Mouse (Mus musculus): Measurements from ENCODE around the gene Prss57. TPM values are rescaled to one million over a fixed set of nuclear protein-coding genes. Genes with fewer than 3 reads are reported as not detected.

The Prss57 gene
- total RNA-seq, 1 experiment from 2014 or later: 9.4 TPM

DNA sequence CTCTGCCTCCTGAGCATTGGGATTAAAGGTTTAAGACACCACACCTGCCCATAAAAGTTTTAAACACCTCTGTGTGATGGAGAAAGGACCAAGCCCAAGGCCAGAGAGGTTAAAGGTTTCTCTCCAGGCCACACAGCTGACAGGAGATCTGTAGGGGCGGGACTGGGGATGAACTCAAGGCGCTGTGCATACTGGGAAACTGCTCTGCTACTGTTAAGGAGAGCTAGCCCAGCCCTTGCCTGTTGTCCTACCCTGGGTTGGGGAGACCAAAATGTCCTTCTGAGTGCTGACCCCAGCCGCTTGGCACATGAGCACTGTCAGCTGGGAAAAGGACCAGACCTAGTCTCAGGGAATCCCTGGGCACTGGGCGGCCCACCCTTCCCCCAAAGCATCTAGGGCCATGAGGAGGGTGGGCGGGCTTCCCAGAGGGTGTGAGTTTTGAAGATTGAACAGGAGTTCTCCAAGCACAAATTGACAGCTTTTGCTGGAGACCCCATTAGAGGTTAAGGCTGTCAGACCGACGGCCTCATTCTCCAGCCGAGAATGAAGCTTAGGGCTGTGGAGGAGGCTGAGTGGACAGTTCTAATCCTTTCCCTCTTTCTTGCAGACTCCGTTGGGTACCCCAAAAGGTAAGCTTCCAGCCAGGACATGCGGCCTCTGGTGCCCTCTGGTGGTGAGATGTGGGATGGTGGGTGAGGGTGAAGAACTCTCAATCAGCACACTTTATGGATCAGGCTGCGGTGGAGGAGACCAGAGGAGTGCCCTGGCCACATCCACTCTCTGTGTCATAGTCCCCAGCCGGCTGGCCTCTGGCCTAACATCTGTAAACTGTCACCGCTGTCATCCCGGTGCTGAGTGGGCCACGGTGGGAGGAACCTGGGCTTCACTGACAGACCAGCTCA lies 21.2 kb upstream of the Prss57 start:
- peak; percentile 93 for ATAC-seq (replicated peaks; ENCODE audit: low read depth, poor library complexity, severe bottlenecking)

DNA sequence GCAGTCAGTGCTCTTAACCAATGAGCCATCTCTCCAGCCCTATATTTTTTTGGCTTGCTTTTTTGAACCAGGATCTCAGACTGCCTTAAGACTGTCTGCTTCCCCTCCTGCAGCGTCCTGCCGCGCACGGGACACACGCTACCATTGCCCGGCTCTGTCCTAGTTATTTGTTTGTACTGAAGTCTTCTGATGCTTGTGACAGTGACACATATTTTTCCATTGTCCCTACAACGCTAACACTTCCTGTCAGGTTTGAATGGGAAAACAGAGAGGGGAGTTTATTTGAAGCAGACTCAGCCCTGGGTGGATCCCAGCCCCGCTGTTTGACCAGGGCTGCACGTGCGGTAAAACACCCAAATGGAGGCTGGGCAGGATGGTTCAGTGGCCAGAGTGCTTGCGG lies 18.0 kb upstream of the Prss57 start:
- no peak for ATAC-seq (replicated peaks; ENCODE audit: low read depth, poor library complexity, severe bottlenecking)

GRCm38 (mm10) chr10:79807826-79808225 lies 17.1 kb upstream of the Prss57 start:
- ATAC-seq (replicated peaks; ENCODE audit: low read depth, poor library complexity, severe bottlenecking): no peak

DNA sequence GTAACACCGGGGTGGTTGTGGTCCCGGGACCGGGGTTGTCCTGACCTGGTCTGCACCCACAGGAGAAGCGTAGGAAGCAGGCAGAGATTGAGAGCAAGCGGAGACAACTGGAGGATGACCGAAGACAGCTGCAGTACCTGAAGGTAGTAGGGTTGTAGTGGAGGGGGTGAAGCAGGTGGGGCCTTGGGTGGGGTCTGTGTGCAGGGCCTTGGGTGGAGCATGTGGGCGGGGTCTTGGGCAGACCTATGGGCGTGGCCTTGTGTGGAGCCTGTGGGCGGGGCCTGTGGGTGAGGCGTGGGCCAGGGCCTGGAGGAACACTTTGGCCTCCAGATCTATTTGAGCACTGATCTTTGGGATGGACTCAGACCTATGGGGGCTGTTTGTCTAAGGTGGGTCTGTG lies 16.2 kb upstream of the Prss57 start:
- ATAC-seq (replicated peaks; ENCODE audit: low read depth, poor library complexity, severe bottlenecking): no peak

DNA sequence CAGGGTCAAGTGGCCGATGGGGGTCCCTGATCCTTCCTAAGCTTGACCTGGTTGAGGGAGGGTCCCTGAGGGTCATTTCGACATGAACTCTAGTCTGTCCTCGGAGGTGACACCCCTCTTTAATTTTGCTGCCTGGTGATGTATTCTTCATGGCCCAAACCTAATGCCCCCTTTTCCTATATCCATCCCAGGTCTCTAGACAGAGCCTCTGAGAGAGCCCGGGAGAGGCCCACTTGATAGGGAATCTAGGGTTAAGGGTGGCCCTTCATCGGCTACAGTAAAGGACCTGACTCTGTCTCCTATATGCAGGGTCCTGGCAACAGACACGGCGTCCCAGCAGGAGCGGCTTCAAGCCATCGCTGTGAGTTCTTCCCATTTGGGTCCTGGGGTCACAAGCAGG lies 15.6 kb upstream of the Prss57 start:
- no peak for ATAC-seq (replicated peaks; ENCODE audit: low read depth, poor library complexity, severe bottlenecking)

DNA sequence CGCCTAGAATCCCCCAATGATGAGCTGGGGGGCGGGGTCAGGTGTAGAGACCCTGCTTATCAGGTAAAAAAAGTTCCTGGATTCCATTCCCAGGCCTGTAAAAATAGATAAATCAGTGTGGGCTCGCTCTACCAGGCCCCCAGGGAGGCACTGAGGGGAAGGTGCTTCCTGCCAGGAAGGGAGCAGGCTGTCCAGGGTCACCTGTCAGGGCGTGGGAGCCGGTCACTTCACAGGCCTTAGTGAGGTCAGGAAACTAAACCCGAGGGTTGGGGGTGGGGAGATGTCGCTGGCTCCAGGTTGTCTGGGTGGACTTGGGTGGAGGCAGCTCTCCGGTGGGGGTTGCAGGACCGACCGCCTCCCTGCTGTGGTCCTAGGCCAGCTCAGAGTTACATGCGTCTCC lies 14.9 kb upstream of the Prss57 start:
- ATAC-seq (replicated peaks; ENCODE audit: low read depth, poor library complexity, severe bottlenecking): no peak

DNA sequence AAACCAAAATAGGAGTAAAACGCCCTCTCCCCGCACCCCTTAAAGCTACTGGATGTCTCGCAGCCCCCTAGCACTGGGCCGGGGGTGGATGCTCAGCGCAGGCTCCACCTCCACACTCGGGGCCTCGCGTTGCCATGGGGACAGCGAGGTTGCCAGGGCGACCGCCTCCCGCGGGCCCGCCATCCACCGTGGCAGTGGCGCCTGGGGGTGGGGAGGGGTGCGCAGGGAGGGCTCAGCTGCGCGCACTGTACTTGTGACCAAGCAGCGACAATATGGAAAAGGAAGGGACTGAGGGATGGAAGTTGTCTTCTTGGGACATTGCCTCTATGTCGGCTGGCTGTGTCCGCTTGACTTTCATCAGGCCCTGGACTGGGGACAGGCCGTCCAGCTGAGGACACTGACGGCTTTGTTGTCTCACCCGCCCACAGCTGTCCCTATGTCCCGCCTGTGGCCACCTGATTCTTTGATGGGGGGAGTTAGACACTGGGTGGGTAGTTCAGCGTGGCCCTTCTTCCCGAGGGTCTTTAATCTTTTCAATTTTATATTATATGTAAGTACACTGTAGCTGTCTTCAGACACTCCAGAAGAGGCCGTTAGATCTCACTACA lies 13.1 kb upstream of the Prss57 start:
- ATAC-seq (replicated peaks; ENCODE audit: low read depth, poor library complexity, severe bottlenecking): no peak

DNA sequence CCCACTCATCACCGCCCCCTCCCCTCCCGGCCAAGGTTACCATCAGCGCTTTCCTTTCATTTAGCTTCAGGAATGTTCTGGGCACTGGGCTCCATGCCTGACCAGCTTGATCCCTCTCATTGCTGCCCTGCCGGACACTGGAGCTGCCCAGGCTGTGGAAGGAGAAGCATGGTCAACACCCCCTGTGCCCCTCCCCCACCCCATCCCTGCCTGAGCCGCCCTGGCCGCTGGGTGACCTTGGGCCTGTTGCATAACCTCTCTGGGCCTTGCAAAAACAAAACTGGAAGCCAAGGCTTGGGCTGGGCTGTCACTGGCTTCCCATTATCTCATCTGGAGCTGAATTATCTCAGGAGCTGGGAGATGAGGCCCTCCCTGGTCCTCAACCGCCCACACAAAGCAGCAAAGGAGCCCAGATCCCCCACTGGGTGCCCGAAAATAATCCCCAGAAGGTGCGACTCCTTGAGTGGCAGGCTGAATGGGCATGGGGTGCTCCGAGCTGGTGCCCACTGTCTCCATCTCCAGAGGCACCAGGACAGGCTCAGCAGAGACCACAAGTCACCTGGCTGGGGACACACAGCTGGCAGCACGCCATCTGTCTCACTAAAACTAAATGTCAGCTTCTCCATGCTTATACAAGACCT lies 11.7 kb upstream of the Prss57 start:
- ATAC-seq (replicated peaks; ENCODE audit: low read depth, poor library complexity, severe bottlenecking): no peak

- no peak for ATAC-seq (replicated peaks; ENCODE audit: low read depth, poor library complexity, severe bottlenecking)
These were observed 11.1 kb upstream of the Prss57 start for GRCm38 (mm10) chr10:79801837-79802236.

DNA sequence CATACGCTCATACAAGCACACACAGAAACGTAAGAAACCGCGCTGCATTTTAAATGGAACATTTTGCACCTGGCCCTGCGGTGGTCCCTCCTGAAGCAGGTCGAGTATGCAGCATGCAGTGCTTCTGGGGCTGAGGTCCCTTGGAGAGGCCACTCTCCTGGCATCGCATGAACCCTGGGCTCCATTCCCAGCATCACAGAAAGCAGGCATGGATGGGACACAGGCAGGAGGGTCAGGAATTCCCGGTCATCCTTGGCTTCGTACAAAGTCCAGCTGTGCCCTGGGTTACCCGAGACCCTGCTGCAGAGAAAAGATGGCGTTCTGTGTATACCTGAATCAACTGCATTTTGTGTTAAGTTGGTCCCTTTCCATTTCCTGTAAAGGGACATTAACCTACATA lies 9.7 kb upstream of the Prss57 start:
- no peak for ATAC-seq (replicated peaks; ENCODE audit: low read depth, poor library complexity, severe bottlenecking)

DNA sequence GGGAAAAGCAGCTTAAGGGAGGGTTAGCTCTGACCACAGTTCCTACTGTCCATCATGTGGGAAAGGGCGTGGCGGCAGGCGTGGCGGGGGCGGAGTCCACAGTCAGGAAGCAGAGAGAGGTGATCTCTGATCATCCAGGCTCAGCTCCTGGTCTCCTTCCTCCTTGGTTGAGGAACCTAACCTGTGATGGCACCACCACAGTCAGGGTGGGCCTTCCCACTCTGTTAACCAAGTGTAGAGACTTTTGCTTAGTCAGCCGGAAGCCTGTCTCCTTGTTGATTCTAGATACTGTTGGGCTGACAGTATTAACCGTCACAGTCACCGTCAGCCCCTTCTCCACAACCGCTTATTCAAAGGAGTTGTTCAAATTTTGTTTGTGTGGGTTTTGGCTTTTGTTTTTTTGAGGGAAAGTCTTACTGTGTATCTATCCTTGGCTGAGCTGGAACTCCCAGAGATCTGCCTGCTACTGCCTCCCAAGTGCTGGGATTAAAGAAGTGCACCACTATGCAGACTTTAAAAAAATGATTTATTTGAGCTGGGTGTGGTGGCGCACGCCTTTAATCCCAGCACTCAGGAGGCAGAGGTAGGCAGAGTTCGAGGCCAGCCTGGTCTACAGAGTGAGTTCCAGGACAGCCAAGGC lies 7.6 kb upstream of the Prss57 start:
- ATAC-seq (replicated peaks; ENCODE audit: low read depth, poor library complexity, severe bottlenecking): peak; percentile 88

DNA sequence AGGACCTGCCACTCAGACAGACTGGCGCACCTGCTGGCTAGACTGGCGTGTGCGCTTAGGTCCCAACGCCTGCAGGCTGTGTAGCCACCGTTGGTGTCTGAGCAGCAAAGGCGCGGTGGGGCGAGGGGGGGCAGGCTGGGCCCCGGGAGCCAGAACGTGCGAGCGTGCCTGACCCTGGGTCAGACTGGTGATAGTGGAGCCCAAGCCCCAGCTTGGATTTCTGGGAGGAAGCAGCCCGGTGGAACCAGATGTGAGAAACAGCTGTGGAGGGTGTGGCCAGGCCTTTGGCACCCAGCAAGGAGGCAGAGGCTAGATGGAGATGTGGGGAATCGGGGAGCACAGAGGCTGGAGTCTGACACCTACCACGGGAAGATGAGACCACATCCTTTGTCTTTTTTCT lies 6.6 kb upstream of the Prss57 start:
- peak; percentile 27 for ATAC-seq (replicated peaks; ENCODE audit: low read depth, poor library complexity, severe bottlenecking)

DNA sequence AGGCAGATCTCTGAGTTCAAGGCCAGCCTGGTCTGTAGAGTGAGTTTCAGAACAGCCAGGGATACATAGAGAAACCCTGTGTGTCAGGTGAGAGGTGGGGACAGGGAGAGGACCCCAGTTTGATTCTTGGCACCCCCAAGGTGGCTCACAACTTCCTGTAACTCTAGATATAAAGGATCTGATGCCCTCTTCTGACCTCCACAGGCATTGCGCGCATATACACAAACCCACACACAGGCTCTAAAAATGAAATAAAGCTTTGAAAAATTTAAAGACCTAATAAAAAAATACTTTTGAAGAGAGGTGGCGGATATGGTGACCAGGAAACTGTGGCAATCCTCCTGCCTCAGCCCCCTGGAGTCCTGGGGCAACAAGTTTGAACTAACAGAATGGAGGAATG lies 5.1 kb upstream of the Prss57 start:
- no peak for ATAC-seq (replicated peaks; ENCODE audit: low read depth, poor library complexity, severe bottlenecking)

DNA sequence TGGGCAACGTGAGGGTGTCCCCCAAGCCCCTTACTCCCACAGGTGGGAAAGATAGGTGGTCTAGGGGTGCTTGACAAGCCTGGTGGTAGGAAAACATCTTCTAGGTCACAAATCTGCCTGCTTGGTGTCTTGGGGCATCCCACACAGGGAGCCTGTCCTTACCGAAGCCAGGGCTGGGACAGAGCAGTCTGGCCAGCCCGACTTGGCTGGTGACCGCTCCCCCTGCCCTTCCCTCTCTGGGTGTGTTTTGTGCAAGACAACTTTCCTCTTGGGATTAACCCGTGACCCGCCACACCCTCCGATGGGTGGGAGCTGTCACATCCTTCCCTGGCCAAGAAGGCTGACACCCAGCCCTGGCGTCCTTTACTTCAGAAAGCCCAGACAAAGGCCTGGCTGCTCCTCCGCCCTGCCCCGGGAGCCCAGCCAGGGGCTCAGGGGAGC lies 3.8 kb upstream of the Prss57 start:
- ATAC-seq (replicated peaks; ENCODE audit: low read depth, poor library complexity, severe bottlenecking): no peak

DNA sequence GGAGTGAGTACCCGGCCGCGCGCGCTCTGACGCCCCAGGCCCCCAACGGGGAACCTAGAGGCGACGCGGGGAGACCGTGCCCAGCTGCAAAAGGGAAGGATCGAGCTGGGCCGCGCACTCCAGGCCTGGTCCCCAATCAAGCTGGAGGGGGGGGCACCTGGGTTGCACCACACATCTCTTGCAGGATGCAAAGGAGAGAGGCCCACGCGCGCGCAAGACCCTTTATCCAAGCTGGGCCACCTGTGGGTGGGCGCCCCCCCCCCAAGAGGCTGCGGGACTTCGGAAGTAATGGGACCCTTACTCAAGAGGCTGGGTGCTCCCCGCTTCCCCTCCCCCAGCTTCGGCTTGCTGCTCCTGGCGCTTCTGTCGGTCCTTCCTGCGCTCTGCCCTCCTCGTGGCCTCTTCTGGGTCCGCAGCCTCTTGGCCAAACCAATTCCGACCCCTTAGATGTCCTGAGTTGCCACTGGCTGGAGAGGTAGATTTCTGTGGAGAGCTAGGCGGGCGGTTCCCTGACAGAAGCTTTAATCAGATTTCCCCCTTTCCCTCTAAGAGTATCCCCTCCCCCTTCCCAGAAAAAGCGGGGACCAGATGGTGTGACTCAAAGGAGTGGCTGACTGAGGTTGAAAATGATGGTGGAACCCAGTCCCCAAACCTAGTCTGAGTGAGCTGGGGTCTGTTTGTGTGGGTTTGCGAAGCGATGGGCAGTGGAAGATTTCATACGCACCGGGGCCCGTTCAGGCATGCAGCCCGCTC lies 3.2 kb upstream of the Prss57 start:
- no peak for ATAC-seq (replicated peaks; ENCODE audit: low read depth, poor library complexity, severe bottlenecking)

- peak; percentile 46 for ATAC-seq (replicated peaks; ENCODE audit: low read depth, poor library complexity, severe bottlenecking)
These were observed 2.4 kb upstream of the Prss57 start, which contains the start of gene Palm for GRCm38 (mm10) chr10:79793051-79793737. TSS of gene Palm (plus strand) at chr10:79793572.

DNA sequence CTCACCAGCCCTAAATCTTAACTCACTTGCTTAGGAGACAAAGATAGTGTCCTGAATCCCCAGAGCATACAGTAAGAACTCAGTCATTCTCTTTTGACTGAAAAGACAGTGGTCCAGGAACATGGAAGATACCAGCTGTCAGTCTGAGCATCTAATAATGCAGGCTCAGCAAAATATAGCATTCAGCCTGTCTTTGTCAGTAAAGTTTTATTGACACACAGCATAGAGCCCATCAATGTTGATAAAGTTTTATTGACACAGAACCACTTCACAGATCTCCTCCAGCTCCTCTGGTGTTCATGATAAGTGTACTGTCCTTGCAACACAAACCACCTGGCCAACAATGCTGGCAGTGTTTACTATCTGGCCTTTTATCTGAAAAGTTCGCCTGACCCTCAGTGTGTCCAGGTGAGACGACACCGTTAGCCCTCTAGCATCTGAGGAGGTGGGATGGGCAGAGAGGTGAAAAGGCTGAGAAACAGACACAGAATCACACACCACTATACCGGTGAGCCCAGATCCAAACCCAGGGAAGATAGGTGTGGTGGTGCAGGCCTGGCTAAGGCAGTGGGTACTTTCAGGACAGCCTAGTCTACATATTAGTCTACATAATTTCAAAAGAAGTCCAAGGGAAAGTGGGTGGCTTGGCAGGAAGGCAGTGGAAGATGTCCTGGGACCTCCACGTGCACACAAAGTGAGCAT lies 1.7 kb upstream of the Prss57 start:
- no peak for ATAC-seq (replicated peaks; ENCODE audit: low read depth, poor library complexity, severe bottlenecking)

- no peak for ATAC-seq (replicated peaks; ENCODE audit: low read depth, poor library complexity, severe bottlenecking)
These were observed 1.2 kb downstream of the Prss57 start for GRCm38 (mm10) chr10:79789581-79789980.

Measured in common myeloid progenitor, adult 5-6 weeks (primary cell).